Mouse (Mus musculus) testis, postnatal 10 days (tissue): Measurements from ENCODE around the gene Prpf6.
A peak's percentile ranks its signal among the peaks of the same experiment; 100 is the strongest.

Experiments used
- DNase-seq: peaks from one replicate; pipeline ENCODE4 v3.0.0; 2021; ENCODE audit warnings: low spot score

Prpf6 gene

DNA sequence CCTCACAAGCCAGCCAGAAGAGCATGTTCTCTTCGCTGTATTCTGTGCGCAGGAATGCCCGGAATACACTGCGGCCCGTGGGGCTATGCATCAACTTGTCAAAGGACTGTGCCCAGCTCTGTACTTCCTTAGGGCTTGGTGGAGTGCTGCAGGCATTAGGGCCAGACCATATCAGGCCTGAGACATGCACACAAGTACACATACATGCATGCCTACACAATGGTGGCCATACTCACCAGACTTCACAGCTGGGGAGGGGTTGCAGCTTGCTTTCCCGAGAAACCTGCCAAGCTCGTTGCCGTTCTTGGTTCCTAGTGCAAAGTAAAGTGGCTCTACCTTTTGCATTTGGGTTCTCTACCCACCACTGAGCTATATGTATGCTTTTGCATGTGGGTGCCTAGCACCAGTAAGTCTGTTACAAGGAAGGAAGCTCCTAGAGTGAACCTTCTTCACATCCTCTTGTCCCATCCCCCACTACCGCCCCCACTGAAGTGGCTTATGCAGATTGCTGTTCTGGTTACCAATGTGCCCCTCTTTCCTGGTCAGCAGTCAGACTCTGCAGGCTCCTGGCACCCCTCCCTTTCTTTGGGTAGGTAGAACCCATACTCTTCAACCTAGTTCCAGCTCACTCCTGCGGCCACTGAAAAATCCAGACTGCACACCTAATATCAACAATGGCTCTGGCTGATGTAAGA lies 97.9 kb downstream of the Prpf6 start:
- peak; percentile 37 for DNase-seq

DNA sequence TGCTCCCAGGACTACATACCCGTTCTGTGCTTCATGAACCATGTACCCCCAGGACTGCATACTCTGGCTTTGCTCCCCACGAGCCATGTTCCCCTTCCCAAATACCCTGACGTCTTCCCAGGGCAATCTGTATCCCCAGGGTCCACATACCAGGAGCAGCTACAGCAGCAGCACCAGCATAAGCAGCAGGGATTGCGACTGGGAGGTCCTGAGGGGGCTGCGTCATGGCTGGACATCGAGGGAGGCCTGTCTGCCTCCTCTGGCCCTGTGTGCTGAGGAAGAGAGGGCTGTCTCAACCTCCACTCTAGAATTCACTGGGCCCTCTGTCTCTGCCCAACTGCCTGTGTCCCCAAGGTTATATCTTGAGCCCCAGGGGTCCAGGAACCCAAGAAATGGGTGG lies 99.4 kb downstream of the Prpf6 start:
- no peak for DNase-seq

DNA sequence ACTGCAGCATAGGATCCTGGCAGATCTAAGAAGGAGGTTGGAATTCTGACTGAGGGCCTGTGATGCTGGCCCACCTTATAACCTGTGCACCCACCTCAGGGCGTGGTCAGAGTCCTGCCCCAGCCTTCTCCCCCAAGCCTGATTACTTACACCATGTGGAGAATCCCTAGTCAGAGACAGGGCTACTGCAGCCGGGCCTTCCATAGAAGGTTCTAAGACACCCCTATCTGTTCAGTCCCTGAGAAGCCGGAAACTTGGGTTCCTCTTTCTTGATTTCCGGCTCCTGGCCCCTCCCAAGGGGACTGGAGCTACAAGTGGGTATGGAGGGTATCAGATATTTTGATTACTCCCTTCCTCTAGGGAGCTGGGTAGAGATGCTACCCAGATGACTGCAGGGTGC lies 99.9 kb downstream of the Prpf6 start:
- no peak for DNase-seq

DNA sequence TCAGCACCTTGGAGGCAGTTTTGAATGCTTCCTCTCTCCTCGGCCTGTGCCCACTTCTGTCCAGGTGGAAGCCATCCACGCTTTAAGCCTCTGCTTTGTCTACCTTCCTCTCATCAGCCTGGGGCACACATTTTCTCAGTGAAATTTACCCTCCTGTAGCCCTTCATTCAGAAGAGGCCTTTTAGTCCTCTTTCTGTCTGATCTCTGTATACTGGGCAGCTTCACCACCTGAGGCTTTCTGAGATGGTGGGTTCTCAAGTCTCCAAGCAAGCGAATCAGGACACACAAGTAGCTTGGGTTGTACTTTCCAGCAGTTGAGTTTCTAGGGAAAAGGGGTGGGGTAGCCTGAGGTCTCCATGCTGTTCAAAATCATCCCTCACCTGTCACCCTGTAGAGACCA lies 100.6 kb downstream of the Prpf6 start:
- DNase-seq, result no peak

DNA sequence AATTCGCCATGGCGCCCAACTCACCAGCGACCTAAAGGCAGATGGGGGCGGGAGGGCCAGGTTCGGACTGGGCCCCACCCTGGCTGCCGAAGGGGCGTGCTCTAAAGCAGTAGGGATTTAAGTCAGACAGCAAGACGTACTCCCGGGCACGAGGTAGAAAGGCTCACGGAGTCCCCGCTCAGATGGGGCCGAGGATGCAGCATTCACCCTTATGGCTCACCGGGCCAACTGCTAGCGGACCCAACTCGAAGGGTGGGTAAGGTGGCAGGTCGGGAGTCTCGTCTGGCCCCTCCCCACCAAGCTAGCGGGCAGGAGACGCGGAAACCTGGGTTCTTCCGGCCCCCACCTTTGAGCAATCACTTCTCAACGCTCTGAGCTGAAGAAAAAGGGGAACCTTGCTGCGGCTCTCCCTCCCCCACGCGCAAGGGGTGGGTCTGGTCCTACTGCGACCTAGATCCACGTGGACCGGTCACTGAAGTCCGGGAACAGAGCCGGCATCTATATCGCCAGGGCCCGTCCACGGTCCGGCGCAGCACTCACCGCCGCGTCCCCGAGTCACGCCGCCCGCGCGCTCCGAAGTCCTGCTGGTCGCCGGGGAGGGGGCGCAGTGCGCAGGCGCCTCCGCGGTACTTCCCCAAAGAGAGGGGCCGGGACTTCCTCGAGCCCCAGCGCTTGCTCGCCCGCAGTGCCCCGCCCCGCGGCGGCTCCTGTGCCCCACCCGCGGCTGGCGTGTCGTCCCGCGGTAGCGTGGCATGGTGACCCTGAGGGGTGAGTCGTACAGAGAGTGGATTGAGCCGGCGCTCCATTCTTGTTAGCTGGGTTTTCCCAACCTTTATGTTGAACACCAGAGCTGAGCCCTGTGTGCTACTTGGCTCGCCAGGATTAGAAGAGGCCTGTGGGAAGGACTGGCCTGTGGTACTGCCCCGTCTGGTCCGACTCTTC lies 101.9 kb downstream of the Prpf6 start, which contains the start of gene Rgs19:
TSS of gene Rgs19 (minus strand) at position 639 of the 942 bp plus-strand sequence.
- peak; percentile 77 for DNase-seq

DNA sequence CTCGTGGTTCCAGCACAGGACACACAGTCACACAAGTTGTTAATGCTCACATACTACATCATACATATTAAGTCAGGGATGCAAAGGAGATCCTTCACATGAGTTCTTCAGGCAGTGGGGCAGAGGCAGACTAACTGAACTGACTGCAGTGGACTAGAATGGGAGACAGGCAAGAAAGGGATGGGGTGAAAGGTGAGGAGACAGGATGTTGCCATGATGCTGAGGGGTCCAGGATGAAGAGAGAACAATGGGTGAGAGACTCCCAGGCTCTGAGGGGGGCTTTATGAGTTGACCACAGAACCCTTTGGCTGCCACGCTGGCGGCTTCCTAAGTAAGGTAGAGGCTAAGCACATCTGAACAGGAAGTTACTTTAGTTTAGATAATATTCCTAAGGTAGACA lies 102.9 kb downstream of the Prpf6 start:
- peak; percentile 20 for DNase-seq

DNA sequence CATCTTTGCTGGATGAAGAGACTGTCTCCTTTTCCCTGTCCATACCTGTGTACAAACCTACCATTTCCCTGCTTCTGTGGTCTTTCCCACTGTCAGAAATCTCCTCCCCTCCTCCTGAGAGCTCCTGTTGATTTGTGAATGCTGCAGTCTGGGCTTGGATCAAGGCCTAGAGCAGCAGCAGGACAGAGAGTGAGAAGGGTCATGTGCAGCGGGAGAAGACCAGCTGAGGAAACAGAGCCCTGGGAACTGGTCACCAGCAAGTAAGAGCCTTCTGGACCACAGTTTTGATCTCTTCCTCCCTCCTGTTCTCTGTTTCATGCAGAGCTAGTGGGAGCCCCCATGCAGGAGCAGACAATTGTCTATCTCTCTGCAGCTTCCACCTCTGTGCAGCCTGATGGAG lies 104.1 kb downstream of the Prpf6 start:
- peak; percentile 23 for DNase-seq

DNA sequence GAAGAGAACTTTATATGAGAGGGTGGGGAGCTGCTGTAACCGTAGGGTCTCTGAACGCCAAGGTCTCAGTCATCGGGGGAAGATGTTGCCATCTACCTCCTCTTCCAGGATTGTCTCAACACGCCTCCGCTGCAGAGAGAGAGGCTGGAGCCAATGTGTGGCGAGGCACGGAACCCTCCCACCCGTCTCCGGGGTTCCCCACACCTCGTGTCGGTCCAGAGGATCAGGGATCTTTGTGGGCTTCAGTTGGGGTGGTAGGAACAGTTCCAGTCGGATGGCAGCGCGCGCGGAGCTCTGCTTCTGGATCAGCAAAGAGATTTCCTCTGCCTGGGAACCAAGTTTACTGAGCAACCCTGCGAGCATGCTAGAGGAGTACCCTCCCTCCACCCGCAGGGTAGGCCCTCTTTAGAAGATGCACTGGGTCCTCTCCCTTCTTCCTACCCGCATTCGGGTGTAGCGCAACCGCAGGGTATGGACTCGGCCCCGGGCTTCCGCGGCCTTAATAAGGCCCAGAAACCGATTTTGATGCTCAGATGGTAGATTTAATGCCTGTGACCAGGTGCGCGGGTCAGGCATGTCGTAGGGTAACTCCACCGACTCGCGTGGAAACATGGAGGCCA lies 105.2 kb downstream of the Prpf6 start:
- DNase-seq, result peak; percentile 34

DNA sequence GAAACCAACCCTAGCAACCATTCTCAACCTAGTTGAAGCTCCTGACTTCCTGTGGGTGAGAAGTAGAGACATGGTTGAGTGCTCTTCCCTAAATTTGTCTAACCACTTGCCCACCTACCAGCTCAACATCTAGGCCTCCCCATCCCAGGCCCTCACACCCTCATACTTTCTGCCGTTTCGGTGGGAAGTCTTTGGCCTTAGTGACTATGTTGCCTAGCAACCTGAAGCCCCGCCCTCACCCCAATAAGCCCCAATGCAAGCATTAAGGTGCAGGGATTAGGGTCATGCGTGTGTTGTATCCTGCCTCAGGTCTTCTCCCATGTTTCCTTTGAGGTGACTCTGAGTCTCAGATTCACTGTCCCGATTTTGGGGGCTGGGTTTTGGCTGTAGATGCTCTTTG lies 106.6 kb downstream of the Prpf6 start, which contains the start of gene Lkaaear1:
TSS of gene Lkaaear1 (minus strand) at position 202 of the 400 bp plus-strand sequence.
- peak; percentile 41 for DNase-seq
